ENCODE assay signal across 8 mouse cellular contexts in the genomic region with DNA sequence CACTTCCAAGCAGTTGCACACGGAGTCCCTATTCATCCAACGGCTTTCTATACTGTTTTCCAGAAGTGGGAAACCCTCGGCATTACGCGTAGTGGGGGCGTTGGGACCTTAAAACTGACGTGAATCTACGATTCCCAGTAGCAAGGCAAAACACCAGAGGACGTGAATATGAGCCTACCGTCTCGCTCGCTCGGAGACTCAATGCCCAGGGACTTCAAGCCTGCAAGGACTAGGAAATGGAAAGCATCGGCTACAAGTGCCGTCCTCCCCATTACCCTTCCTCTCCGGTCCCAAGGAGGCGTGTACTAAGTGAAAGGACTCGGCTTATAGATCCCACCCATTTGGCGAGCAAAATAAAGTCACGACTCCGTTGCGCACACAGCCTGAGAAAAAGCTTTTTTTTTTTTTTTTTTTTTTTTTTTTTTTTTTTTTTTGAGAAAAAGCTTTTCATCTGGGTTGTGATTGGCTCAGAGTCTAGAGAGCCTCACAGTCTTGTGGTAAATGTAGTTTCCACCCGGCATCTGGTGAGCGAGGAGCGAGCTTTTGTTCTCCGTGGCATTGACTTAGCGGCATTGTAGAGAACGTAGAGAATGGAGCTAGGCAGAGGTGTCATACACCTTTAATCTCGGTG. TPM values are rescaled to one million over a fixed set of nuclear protein-coding genes. Genes with fewer than 3 reads are reported as not detected.
DNase-seq lines count a peak whose midpoint lies in the region; ATAC-seq and TF ChIP-seq lines count a peak whose summit lies in the region.

No protein-coding gene starts in this region.

- TF ChIP-seq RAD21 in CH12.LX (IDR thresholded peaks at IDR 0.05; ENCODE audit: low read depth, low read length) = no peak

- in situ Hi-C loops in CH12.LX (cut with MboI; ENCODE audit: low pct_ligation_motif_present, low pct_unique_long_range_greater_than_20kb, low sequenced_read_pairs) = no loop called here

- no peaks in the 10 kb centered on the region for H3K36me3 ChIP-seq in CH12.LX (replicated peaks in 1 of 2; ENCODE audit: control insufficient read depth in 1 of 2, insufficient read depth in 1 of 2, low read length in 1 of 2)
- H3K36me3 ChIP-seq in forebrain, embryonic 10.5 days (replicated peaks) = no peaks in the 10 kb centered on the region
- H3K36me3 ChIP-seq in neural tube, embryonic 14.5 days (ENCODE audit: control insufficient read depth, insufficient read depth, low read length) = no peaks in the 10 kb centered on the region

- peak; percentile 78 for DNase-seq in CH12.LX (ENCODE audit: extremely low read depth)
- DNase-seq in brain, adult 2 months (ENCODE audit: low read depth, low spot score) = peak; percentile 95
- DNase-seq in forebrain, embryonic 10.5 days (ENCODE audit: extremely low spot score, low spot score) = peak; percentile 63
- DNase-seq in heart, postnatal 10 days = peak; percentile 63 to 66
- DNase-seq in kidney, postnatal 36 days = peak; percentile 55 to 60
- DNase-seq in lung, adult 2 months = peak; percentile 28
- peak; percentile 53 to 72 for DNase-seq in thymus, adult 18-20 months

- dilution Hi-C loops in CH12.LX (cut with MboI; ENCODE audit: extremely low pct_ligation_motif_present, extremely low pct_unique_long_range_greater_than_20kb, low sequenced_read_pairs) = no loop called here

- H3K9me3 ChIP-seq in CH12.LX (replicated peaks; ENCODE audit: low read length) = no peaks in the 10 kb centered on the region
- no peaks in the 10 kb centered on the region for H3K9me3 ChIP-seq in forebrain, embryonic 10.5 days
- no peaks in the 10 kb centered on the region for H3K9me3 ChIP-seq in neural tube, embryonic 14.5 days (ENCODE audit: control insufficient read depth, low read length)

- no peak for TF ChIP-seq EP300 in CH12.LX (IDR thresholded peaks at IDR 0.05; ENCODE audit: low read length)

- peak overlapping the region; percentile 53 to 74 (median 63) for H3K4me3 ChIP-seq in CH12.LX (replicated peaks in 1 of 3; ENCODE audit: low read depth in 2 of 3, low read length in 2 of 3, poor library complexity in 1 of 3)
- H3K4me3 ChIP-seq in forebrain, embryonic 10.5 days = peak overlapping the region; percentile 55
- H3K4me3 ChIP-seq in lung, adult 2 months (replicated peaks; ENCODE audit: extremely low read depth, low read depth, low read length) = peak overlapping the region; percentile 77
- H3K4me3 ChIP-seq in neural tube, embryonic 14.5 days (ENCODE audit: low read depth, low read length) = peak overlapping the region; percentile 44

- peak; percentile 80 for ATAC-seq in neural tube, embryonic 14.5 days (ENCODE audit: low read depth)

- intact Hi-C loops in heart, postnatal 10 days (cut with DNase I) = loop anchor here (5.0 kb wide), 1 partner anchor 39 kb away; the partner anchor contains the start of gene Rps5

- no peaks in the 10 kb centered on the region for H3K27me3 ChIP-seq in CH12.LX (replicated peaks)
- no peaks in the 10 kb centered on the region for H3K27me3 ChIP-seq in forebrain, embryonic 10.5 days (ENCODE audit: poor library complexity, severe bottlenecking)
- no peaks in the 10 kb centered on the region; the same call in 1 of the 2 replicates for H3K27me3 ChIP-seq in neural tube, embryonic 14.5 days (ENCODE audit: control insufficient read depth, insufficient read depth, low read length)

- peak overlapping the region; percentile 63 for H3K4me2 ChIP-seq in CH12.LX (ENCODE audit: insufficient read depth, low read depth, poor library complexity, severe bottlenecking)
- H3K4me2 ChIP-seq in neural tube, embryonic 14.5 days (ENCODE audit: low read depth, low read length) = peak overlapping the region; percentile 56

- H3K79me2 ChIP-seq in CH12.LX (replicated peaks; ENCODE audit: control insufficient read depth, extremely low read depth, insufficient read depth, poor library complexity, severe bottlenecking) = no peaks in the 10 kb centered on the region

- TF ChIP-seq POLR2A in CH12.LX (IDR thresholded peaks at IDR 0.05; ENCODE audit: low read depth, low read length) = peak; percentile 59
- TF ChIP-seq POLR2A in lung, adult 2 months (IDR thresholded peaks at IDR 0.05; ENCODE audit: borderline replicate concordance, extremely low read depth, low read depth, low read length) = peak; percentile 80; the same call in 1 of the 2 replicates

- no peak for TF ChIP-seq CTCF in CH12.LX (conservative IDR thresholded peaks at IDR 0.05 in 1 of 2, IDR thresholded peaks at IDR 0.05 in 1 of 2; ENCODE audit: low read depth in 2 of 2, low read length in 2 of 2)
- no peak for TF ChIP-seq CTCF in lung, adult 2 months (IDR thresholded peaks at IDR 0.05; ENCODE audit: insufficient read depth, low read length)

- peak overlapping the region; percentile 31; the same call in 1 of the 2 replicates for H3K27ac ChIP-seq in CH12.LX (ENCODE audit: insufficient read depth, low read depth)
- peak overlapping the region; percentile 84 for H3K27ac ChIP-seq in forebrain, embryonic 10.5 days
- peak overlapping the region; percentile 82 for H3K27ac ChIP-seq in neural tube, embryonic 14.5 days (ENCODE audit: low read depth, low read length)

- H3K4me1 ChIP-seq in CH12.LX (ENCODE audit: control insufficient read depth in 1 of 2, insufficient read depth in 2 of 2) = peaks cover 0 to 33% of the 10 kb centered on the region in 2 experiments; a peak in 2 of 4 replicates
- H3K4me1 ChIP-seq in forebrain, embryonic 10.5 days = peaks cover 24% of the 10 kb centered on the region
- H3K4me1 ChIP-seq in lung, adult 2 months (ENCODE audit: control insufficient read depth, insufficient read depth, low read length) = peaks cover 5% of the 10 kb centered on the region; the same call in 1 of the 2 replicates
- peaks cover 5% of the 10 kb centered on the region for H3K4me1 ChIP-seq in neural tube, embryonic 14.5 days (ENCODE audit: control insufficient read depth, insufficient read depth, low read length)

- peak overlapping the region; percentile 76 for H3K9ac ChIP-seq in CH12.LX (ENCODE audit: insufficient read depth, low read depth)
- peak overlapping the region; percentile 61 for H3K9ac ChIP-seq in neural tube, embryonic 14.5 days (replicated peaks; ENCODE audit: low read depth, low read length)

- 4% methylated on average over 29 of the region's 29 CpGs for WGBS in forebrain, embryonic 10.5 days
- WGBS in lung, adult 2 months = under 1% methylated on average over 29 of the region's 29 CpGs
- WGBS in neural tube, embryonic 14.5 days = 3% methylated on average over 29 of the region's 29 CpGs

TF ChIP-seq in CH12.LX, 34 proteins besides CTCF, POLR2A, EP300 and RAD21 (continues in another document):
- TF ChIP-seq RCOR1 (conservative IDR thresholded peaks at IDR 0.05; ENCODE audit: low read depth, low read length) (no peak), ZKSCAN1 (IDR thresholded peaks at IDR 0.05; ENCODE audit: borderline replicate concordance, low read depth, low read length) (no peak; the same call in 1 of the 2 replicates), E2F4 (IDR thresholded peaks at IDR 0.05; ENCODE audit: insufficient replicate concordance, low read depth, low read length) (0 out of 2 replicates have a peak, but pooled peaks have one; percentile 34), MAZ (IDR thresholded peaks at IDR 0.05; ENCODE audit: low read depth, low read length) (peak; percentile 23; the same call in 1 of the 2 replicates), NRF1 (IDR thresholded peaks at IDR 0.05; ENCODE audit: low read depth, low read length) (peak; percentile 31; the same call in 1 of the 2 replicates), ZC3H11A (IDR thresholded peaks at IDR 0.05; ENCODE audit: low read depth, low read length) (no peak), BHLHE40 (IDR thresholded peaks at IDR 0.05; ENCODE audit: low read depth, low read length) (peak; percentile 62)

RNA-seq across cellular contexts. Expression of gene Zfp324, which starts 4.0 kb away (rescaled TPM):
- total RNA-seq in CH12.LX (2012; rRNA removed) (6.4 and 8.7 TPM in 2 replicates), CH12.LX (2014; rRNA removed) (6.3 and 7.3 TPM in 2 replicates)
- polyA plus RNA-seq in CH12.LX (2012; ENCODE audit: insufficient read length, low read depth) = 3.8 and 4.2 TPM in 2 replicates
- polyA plus RNA-seq in forebrain, embryonic 10.5 days (2016; fragmentation: Nextera tagmentation; extraction: Ambion mirVana) = 10.5 and 11.1 TPM in 2 replicates
- 1 to 10 TPM; 4.0 to 7.4 TPM for total RNA-seq in heart, postnatal 10 days (2021)
- 6.1 and 6.8 TPM in 2 replicates for polyA plus RNA-seq in lung, adult 2 months (2012; rRNA removed)
- polyA plus RNA-seq in neural tube, embryonic 14.5 days (2014; fragmentation: Nextera tagmentation; extraction: Ambion mirVana) = 10.6 and 12.7 TPM in 2 replicates

RNA-seq across cellular contexts. Expression of gene Zfp446, which starts 16.0 kb away (rescaled TPM):
- total RNA-seq in CH12.LX (2012; rRNA removed) (7.5 and 7.8 TPM in 2 replicates), CH12.LX (2014; rRNA removed) (11.9 and 12.8 TPM in 2 replicates)
- 12.5 and 12.9 TPM in 2 replicates for polyA plus RNA-seq in CH12.LX (2012; ENCODE audit: insufficient read length, low read depth)
- polyA plus RNA-seq in forebrain, embryonic 10.5 days (2016; fragmentation: Nextera tagmentation; extraction: Ambion mirVana) = 16.5 and 17.7 TPM in 2 replicates
- 1 to 10 TPM; 3.9 to 4.4 TPM for total RNA-seq in heart, postnatal 10 days (2021)
- polyA plus RNA-seq in lung, adult 2 months (2012; rRNA removed) = 5.3 and 7.4 TPM in 2 replicates
- 9.8 and 10.3 TPM in 2 replicates for polyA plus RNA-seq in neural tube, embryonic 14.5 days (2014; fragmentation: Nextera tagmentation; extraction: Ambion mirVana)

RNA-seq across cellular contexts. Expression of gene Rnf225, which starts 34.4 kb away (rescaled TPM):
- total RNA-seq in CH12.LX (2012; rRNA removed) (1.1 and 1.3 TPM in 2 replicates), CH12.LX (2014; rRNA removed) (0.89 and 0.90 TPM in 2 replicates)
- polyA plus RNA-seq in CH12.LX (2012; ENCODE audit: insufficient read length, low read depth) = 3.4 and 4.0 TPM in 2 replicates
- 0.55 and 1.0 TPM in 2 replicates for polyA plus RNA-seq in forebrain, embryonic 10.5 days (2016; fragmentation: Nextera tagmentation; extraction: Ambion mirVana)
- under 1 TPM; 0.36 to 0.37 TPM for total RNA-seq in heart, postnatal 10 days (2021)
- polyA plus RNA-seq in lung, adult 2 months (2012; rRNA removed) = 2.3 and 7.0 TPM in 2 replicates
- polyA plus RNA-seq in neural tube, embryonic 14.5 days (2014; fragmentation: Nextera tagmentation; extraction: Ambion mirVana) = 0.68 and 1.3 TPM in 2 replicates

RNA-seq across cellular contexts. Expression of gene Slc27a5, which starts 36.4 kb away (rescaled TPM):
- total RNA-seq in CH12.LX (2012; rRNA removed) = 0.04 TPM in 1 of 2 replicates, not detected in the other
- not detected in 2 replicates for total RNA-seq in CH12.LX (2014; rRNA removed)
- polyA plus RNA-seq in CH12.LX (2012; ENCODE audit: insufficient read length, low read depth) = not detected in 2 replicates
- not detected in 2 replicates for polyA plus RNA-seq in forebrain, embryonic 10.5 days (2016; fragmentation: Nextera tagmentation; extraction: Ambion mirVana)
- not detected for total RNA-seq in heart, postnatal 10 days (2021)
- polyA plus RNA-seq in lung, adult 2 months (2012; rRNA removed) = 0.20 and 0.75 TPM in 2 replicates
- 0.17 and 0.37 TPM in 2 replicates for polyA plus RNA-seq in neural tube, embryonic 14.5 days (2014; fragmentation: Nextera tagmentation; extraction: Ambion mirVana)

RNA-seq across cellular contexts. Expression of gene Trim28, which starts 37.3 kb away (rescaled TPM):
- total RNA-seq in CH12.LX (2012; rRNA removed) = 500 and 583 TPM in 2 replicates
- 495 and 516 TPM in 2 replicates for total RNA-seq in CH12.LX (2014; rRNA removed)
- polyA plus RNA-seq in CH12.LX (2012; ENCODE audit: insufficient read length, low read depth) = 728 and 891 TPM in 2 replicates
- polyA plus RNA-seq in forebrain, embryonic 10.5 days (2016; fragmentation: Nextera tagmentation; extraction: Ambion mirVana) = 415 and 417 TPM in 2 replicates
- total RNA-seq in heart, postnatal 10 days (2021) = 100 to 1,000 TPM; 148 to 165 TPM
- polyA plus RNA-seq in lung, adult 2 months (2012; rRNA removed) = 170 and 214 TPM in 2 replicates
- 251 and 280 TPM in 2 replicates for polyA plus RNA-seq in neural tube, embryonic 14.5 days (2014; fragmentation: Nextera tagmentation; extraction: Ambion mirVana)

Comparison
In these comparisons a context has a peak if more than half of its experiments do, and no peak if none do; other contexts are left out.
1. Peak in every context shown above with its lines: DNase-seq, ATAC-seq, H3K4me3 ChIP-seq and H3K27ac ChIP-seq.
2. DNase-seq: peak in every context shown above with its lines; median percentile 95 in brain, adult 2 months; 78 in CH12.LX; 64 in heart, postnatal 10 days; 63 in forebrain, embryonic 10.5 days; 62 in thymus, adult 18-20 months; 58 in kidney, postnatal 36 days; 28 in lung, adult 2 months.
3. H3K27ac ChIP-seq: peak in every context shown above with its lines; median percentile 84 in forebrain, embryonic 10.5 days; 82 in neural tube, embryonic 14.5 days; 31 in CH12.LX.